ENCODE assay signal across 37 mouse cellular contexts in genomic region chr19:59173341-59174015, GRCm38 (mm10). TPM values are rescaled to one million over a fixed set of nuclear protein-coding genes. Genes with fewer than 3 reads are reported as not detected.
DNase-seq lines count a peak whose midpoint lies in the region; ATAC-seq and TF ChIP-seq lines count a peak whose summit lies in the region.
"Had no signal": no experiment of that assay in that cellular context is flagged by ENCODE, and none has a peak within 500 bp of the region (broad histone marks: within the 10 kb centered on the region; RNA-seq: fewer than 3 reads in every experiment).

No protein-coding gene starts in this region.

- ATAC-seq in hindbrain, postnatal 0 days, result no peak
- ATAC-seq in hindbrain, embryonic 16.5 days, result no peak
- no peak for ATAC-seq in midbrain, postnatal 0 days (ENCODE audit: low FRiP score)
- ATAC-seq: inflammation-experienced regulatory T-cells, adult 6 months; Patski had no signal

- peaks cover 78% of the 10 kb centered on the region for H3K27me3 ChIP-seq in hindbrain, postnatal 0 days (ENCODE audit: insufficient read depth, low read length)
- H3K27me3 ChIP-seq in hindbrain, embryonic 16.5 days (replicated peaks; ENCODE audit: control insufficient read depth, insufficient read depth, low read length), result peaks cover 53% of the 10 kb centered on the region
- H3K27me3 ChIP-seq in midbrain, postnatal 0 days (ENCODE audit: insufficient read depth, low read length), result peaks cover 82% of the 10 kb centered on the region
- H3K27me3 ChIP-seq: CH12.LX had no signal

- H3K9ac ChIP-seq in hindbrain, postnatal 0 days (replicated peaks; ENCODE audit: low read length), result no peak overlapping the region
- H3K9ac ChIP-seq in hindbrain, embryonic 16.5 days (ENCODE audit: low read depth, low read length), result no peak overlapping the region
- H3K9ac ChIP-seq in midbrain, postnatal 0 days (replicated peaks; ENCODE audit: low read length, poor library complexity, severe bottlenecking), result no peak overlapping the region
- H3K9ac ChIP-seq: heart, embryonic 15.5 days; hindbrain, embryonic 12.5 days; limb, embryonic 12.5 days; lung, embryonic 15.5 days; stomach, embryonic 15.5 days had no signal

- TF ChIP-seq POLR2A in brain, embryonic 14.5 days (IDR thresholded peaks at IDR 0.05; ENCODE audit: borderline replicate concordance, extremely low read depth, insufficient read depth, insufficient read length, poor library complexity, severe bottlenecking), result no peak

- peak; percentile 29 for DNase-seq in embryo, embryonic 10.5 days (ENCODE audit: low spot score)
- DNase-seq in embryo, embryonic 9.5 days (ENCODE audit: extremely low spot score), result no peak
- DNase-seq in hindbrain, postnatal 0 days (ENCODE audit: low spot score), result peak; percentile 29
- DNase-seq in brain, embryonic 14.5 days (ENCODE audit: low read depth), result peak; percentile 78
- DNase-seq in midbrain, postnatal 0 days (ENCODE audit: low spot score), result peak; percentile 18
- no peak for DNase-seq in lung, postnatal 36 days
- no peak for DNase-seq in gastrocnemius, adult 18-20 months (ENCODE audit: low spot score)
- DNase-seq: adrenal gland, postnatal 10 days; cerebellum, adult 11-12 months; cerebellum, adult 9-11 months; gastrocnemius, postnatal 10 days; kidney, adult 11 months; kidney, postnatal 14 days; lung, postnatal 4 days; right cerebral cortex, postnatal 25 days had no signal

- H3K9me3 ChIP-seq in hindbrain, postnatal 0 days (ENCODE audit: low read length), result no peaks in the 10 kb centered on the region
- no peaks in the 10 kb centered on the region for H3K9me3 ChIP-seq in hindbrain, embryonic 16.5 days (ENCODE audit: control insufficient read depth, low read length)
- H3K9me3 ChIP-seq in midbrain, postnatal 0 days (ENCODE audit: low read length), result no peaks in the 10 kb centered on the region
- H3K9me3 ChIP-seq: heart, embryonic 15.5 days; hindbrain, embryonic 12.5 days; limb, embryonic 12.5 days; lung, embryonic 15.5 days; megakaryocyte, embryonic 14.5 days; stomach, embryonic 15.5 days had no signal

- no peak overlapping the region for H3K4me2 ChIP-seq in hindbrain, postnatal 0 days (ENCODE audit: low read depth, low read length)
- H3K4me2 ChIP-seq in hindbrain, embryonic 16.5 days (ENCODE audit: low read length), result no peak overlapping the region
- no peak overlapping the region for H3K4me2 ChIP-seq in midbrain, postnatal 0 days (ENCODE audit: low read depth, low read length, poor library complexity, severe bottlenecking)
- H3K4me2 ChIP-seq: heart, embryonic 15.5 days; hindbrain, embryonic 12.5 days; limb, embryonic 12.5 days; lung, embryonic 15.5 days; stomach, embryonic 15.5 days had no signal

- 5% methylated on average over 6 of the region's 6 CpGs for WGBS in hindbrain, postnatal 0 days
- 11% methylated on average over 6 of the region's 6 CpGs for WGBS in hindbrain, embryonic 16.5 days
- 7% methylated on average over 6 of the region's 6 CpGs for WGBS in midbrain, postnatal 0 days

- no peak overlapping the region for H3K4me3 ChIP-seq in hindbrain, postnatal 0 days (ENCODE audit: low read length)
- H3K4me3 ChIP-seq in hindbrain, embryonic 16.5 days (ENCODE audit: low read length), result no peak overlapping the region
- no peak overlapping the region for H3K4me3 ChIP-seq in midbrain, postnatal 0 days (ENCODE audit: low read depth, low read length)
- H3K4me3 ChIP-seq: heart, embryonic 15.5 days; hindbrain, embryonic 12.5 days; left cerebral cortex, adult 2 months; limb, embryonic 12.5 days; lung, embryonic 15.5 days; megakaryocyte, embryonic 14.5 days; stomach, embryonic 15.5 days had no signal

- TF ChIP-seq CTCF in hindbrain, postnatal 0 days (IDR thresholded peaks at IDR 0.05; ENCODE audit: low read depth), result no peak
- no peak for TF ChIP-seq CTCF in brain, embryonic 14.5 days (IDR thresholded peaks at IDR 0.05; ENCODE audit: borderline replicate concordance, extremely low read depth, insufficient read depth, insufficient read length)
- no peak for TF ChIP-seq CTCF in midbrain, postnatal 0 days (IDR thresholded peaks at IDR 0.05)

- H3K27ac ChIP-seq in hindbrain, postnatal 0 days, result no peak overlapping the region
- H3K27ac ChIP-seq in hindbrain, embryonic 16.5 days (ENCODE audit: low read depth, low read length), result no peak overlapping the region
- no peak overlapping the region for H3K27ac ChIP-seq in midbrain, postnatal 0 days (ENCODE audit: low read depth, low read length)
- H3K27ac ChIP-seq: heart, embryonic 15.5 days; hindbrain, embryonic 12.5 days; left cerebral cortex, adult 2 months; limb, embryonic 12.5 days; lung, embryonic 15.5 days; stomach, embryonic 15.5 days had no signal

- H3K4me1 ChIP-seq in hindbrain, postnatal 0 days (ENCODE audit: insufficient read depth, low read length), result peaks cover 6% of the 10 kb centered on the region; the same call in 1 of the 2 replicates
- peaks cover 10% of the 10 kb centered on the region for H3K4me1 ChIP-seq in hindbrain, embryonic 16.5 days (ENCODE audit: control insufficient read depth, insufficient read depth, low read depth, low read length)
- H3K4me1 ChIP-seq in midbrain, postnatal 0 days (ENCODE audit: insufficient read depth, low read length), result no peaks in the 10 kb centered on the region

- H3K36me3 ChIP-seq in hindbrain, postnatal 0 days (ENCODE audit: insufficient read depth, low read length), result no peaks in the 10 kb centered on the region
- no peaks in the 10 kb centered on the region for H3K36me3 ChIP-seq in hindbrain, embryonic 16.5 days (ENCODE audit: control insufficient read depth, insufficient read depth, low read length)
- no peaks in the 10 kb centered on the region for H3K36me3 ChIP-seq in midbrain, postnatal 0 days (ENCODE audit: insufficient read depth, low read length)
- H3K36me3 ChIP-seq: heart, embryonic 15.5 days; hindbrain, embryonic 12.5 days; limb, embryonic 12.5 days; lung, embryonic 15.5 days; stomach, embryonic 15.5 days had no signal

RNA-seq across cellular contexts. Expression of gene Vax1, which starts 3.6 kb away (rescaled TPM):
- total RNA-seq in hindbrain, postnatal 0 days (2014; rRNA removed), result not detected in 2 replicates
- not detected in 2 replicates for polyA plus RNA-seq in hindbrain, postnatal 0 days (2015; fragmentation: Nextera tagmentation; extraction: Ambion mirVana)
- 0.31 TPM in 1 of 2 replicates, not detected in the other for polyA plus RNA-seq in hindbrain, embryonic 16.5 days (2015; fragmentation: Nextera tagmentation; extraction: Ambion mirVana)
- 10.5 and 22.5 TPM in 2 replicates for polyA plus RNA-seq in brain, embryonic 14.5 days (2012; rRNA removed)
- not detected in 2 replicates for total RNA-seq in midbrain, postnatal 0 days (2014; rRNA removed)
- 0.91 and 2.2 TPM in 2 replicates for polyA plus RNA-seq in midbrain, postnatal 0 days (2015; fragmentation: Nextera tagmentation; extraction: Ambion mirVana)
- total RNA-seq in gastrocnemius, adult 18-20 months (2021), result not detected
- total RNA-seq: adrenal gland, postnatal 10 days; CH12.LX; ES-E14; gastrocnemius, postnatal 10 days; heart, postnatal 25 days; liver, adult 2 months; monocyte, adult 5-6 weeks had no signal
- polyA plus RNA-seq: C2C12; gonadal fat pad, adult 2 months; heart, embryonic 15.5 days; hindbrain, embryonic 12.5 days; inflammation-experienced regulatory T-cells, adult 6 months; kidney, embryonic 14.5 days; limb, embryonic 12.5 days; liver, adult 2 months; liver, embryonic 16.5 days; lung, embryonic 15.5 days; neural tube, embryonic 14.5 days; Patski; stomach, embryonic 15.5 days had no signal

RNA-seq across cellular contexts. Expression of gene Kcnk18, which starts 45.5 kb away (rescaled TPM):
- total RNA-seq in hindbrain, postnatal 0 days (2014; rRNA removed), result not detected in 2 replicates
- 0.05 TPM in 1 of 2 replicates, not detected in the other for polyA plus RNA-seq in hindbrain, postnatal 0 days (2015; fragmentation: Nextera tagmentation; extraction: Ambion mirVana)
- polyA plus RNA-seq in hindbrain, embryonic 16.5 days (2015; fragmentation: Nextera tagmentation; extraction: Ambion mirVana), result 0.05 and 0.11 TPM in 2 replicates
- not detected in 2 replicates for polyA plus RNA-seq in brain, embryonic 14.5 days (2012; rRNA removed)
- total RNA-seq in midbrain, postnatal 0 days (2014; rRNA removed), result not detected in 2 replicates
- polyA plus RNA-seq in midbrain, postnatal 0 days (2015; fragmentation: Nextera tagmentation; extraction: Ambion mirVana), result not detected in 2 replicates
- not detected for total RNA-seq in gastrocnemius, adult 18-20 months (2021)
- total RNA-seq: adrenal gland, postnatal 10 days; CH12.LX; gastrocnemius, postnatal 10 days; heart, postnatal 25 days; layer of hippocampus, postnatal 10 days; left cerebral cortex, adult 2 months; left cerebral cortex, postnatal 25 days; liver, adult 2 months; monocyte, adult 5-6 weeks had no signal
- polyA plus RNA-seq: C2C12; gonadal fat pad, adult 2 months; heart, embryonic 15.5 days; hindbrain, embryonic 12.5 days; inflammation-experienced regulatory T-cells, adult 6 months; kidney, embryonic 14.5 days; limb, embryonic 12.5 days; liver, adult 2 months; liver, embryonic 16.5 days; lung, embryonic 15.5 days; neural tube, embryonic 14.5 days; Patski; stomach, embryonic 15.5 days had no signal

Comparison
In these comparisons a context has a peak if more than half of its experiments do, and no peak if none do; other contexts are left out.
1. DNase-seq: peak in embryo, embryonic 10.5 days (single experiment), hindbrain, postnatal 0 days (single experiment), brain, embryonic 14.5 days (single experiment) and midbrain, postnatal 0 days (single experiment); none in embryo, embryonic 9.5 days (single experiment), lung, postnatal 36 days (single experiment) and gastrocnemius, adult 18-20 months (single experiment).